Mouse (Mus musculus) cortical plate, adult 2 months (tissue): ENCODE measurements around the gene Etv6.

Source experiments
- CTCF ChIP-seq: fragments of 200-500 bp; IDR thresholded peaks from 2 replicates; pipeline ENCODE4 v1.5.1; 2011; ENCODE audit warnings: mild to moderate bottlenecking, control low read depth, low read length; ENCODE audit not compliant: insufficient read depth; ENCODE audit errors: extremely low read depth
- POLR2A ChIP-seq: fragments of 200-500 bp; IDR thresholded peaks from 2 replicates; pipeline ENCODE4 v1.6.1; 2011; ENCODE audit warnings: mild to moderate bottlenecking, low read length, control low read depth; ENCODE audit not compliant: insufficient read depth; ENCODE audit errors: extremely low read depth

DNA sequence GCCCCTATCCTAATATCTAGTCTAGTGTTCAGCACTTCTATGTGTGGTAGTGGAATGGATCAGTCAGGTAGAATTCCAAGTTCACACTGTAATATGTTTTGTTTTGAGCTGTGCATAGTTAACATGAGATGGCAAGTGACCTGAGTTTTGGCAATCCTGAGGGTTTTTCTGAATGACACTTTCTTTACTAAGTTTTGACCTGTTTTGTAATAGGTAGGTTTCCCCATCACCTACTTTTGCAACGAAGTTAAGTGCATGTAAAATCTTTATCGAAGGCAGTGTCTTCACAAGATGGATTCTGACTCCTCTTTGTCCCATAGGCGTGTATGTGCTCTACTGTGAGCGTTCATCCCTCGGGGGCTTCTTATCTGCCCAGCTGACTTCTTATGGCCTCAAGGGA lies 74.7 kb downstream of the Etv6 start:
- TF ChIP-seq CTCF = no peak
- no peak for TF ChIP-seq POLR2A
